Mouse (Mus musculus) forebrain, postnatal 0 days (tissue): ENCODE measurements at regions not wholly inside any gene's neighbourhood (a gene's known extent, or its start where the extent isn't known, plus 50 kb on each side); places are given as distances from the start of the nearest gene placed in this dataset.

Experiments used
- ATAC-seq: fragments of 200-750 bp; cut with Nextera tagmentation; 2 replicates; pipeline ENCODE4 v1.8.0; 2017; ENCODE audit warnings: mild to moderate bottlenecking, moderate library complexity
- DNase-seq: peaks from one replicate; pipeline ENCODE4 v3.0.0-alpha.2; 2015
- H3K27ac ChIP-seq: fragments of 300-500 bp; sonication (generic); 2 replicates; pipeline ENCODE4 v1.5.1; 2014; ENCODE audit warnings: low read depth, mild to moderate bottlenecking, antibody characterized with exemption, low read length, moderate library complexity, mixed read lengths
- H3K27me3 ChIP-seq: fragments of 300-500 bp; sonication (generic); 2 replicates; pipeline ENCODE4 v1.6.1; 2014; ENCODE audit warnings: mild to moderate bottlenecking, low read length, mixed read lengths; ENCODE audit not compliant: insufficient read depth
- H3K36me3 ChIP-seq: fragments of 300-500 bp; sonication (generic); 2 replicates; pipeline ENCODE4 v1.6.1; 2014; ENCODE audit warnings: mild to moderate bottlenecking, moderate library complexity; ENCODE audit not compliant: insufficient read depth
- H3K4me1 ChIP-seq: fragments of 300-500 bp; sonication (generic); 2 replicates; pipeline ENCODE4 v1.6.1; 2014; ENCODE audit warnings: antibody characterized with exemption; ENCODE audit not compliant: insufficient read depth
- H3K4me2 ChIP-seq: fragments of 300-500 bp; sonication (generic); 2 replicates; pipeline ENCODE4 v1.6.1; 2014; ENCODE audit warnings: low read depth, mild to moderate bottlenecking, moderate library complexity
- H3K4me3 ChIP-seq: fragments of 300-500 bp; sonication (generic); 2 replicates; pipeline ENCODE4 v1.5.1; 2014; ENCODE audit warnings: low read depth, low read length, mixed read lengths
- H3K9ac ChIP-seq: fragments of 300-500 bp; sonication (generic); 2 replicates; pipeline ENCODE4 v1.6.1; 2014; ENCODE audit warnings: mild to moderate bottlenecking
- H3K9me3 ChIP-seq: fragments of 300-500 bp; sonication (generic); 2 replicates; pipeline ENCODE4 v1.6.1; 2016; ENCODE audit warnings: low read length
- CTCF ChIP-seq: sonication (generic); IDR thresholded peaks from 2 replicates; pipeline ENCODE4 v1.5.1; 2016; ENCODE audit warnings: antibody characterized with exemption, control low read depth, low read depth
- WGBS: fragments of 180-500 bp; shearing (Covaris S2); extraction: QIAGEN DNeasy Blood & Tissue Kit; methylation state at CpG from one replicate; pipeline ENCODE4 v1.1.7; 2014; 5-methylcytosine and 5-hydroxymethylcytosine counted together

DNA sequence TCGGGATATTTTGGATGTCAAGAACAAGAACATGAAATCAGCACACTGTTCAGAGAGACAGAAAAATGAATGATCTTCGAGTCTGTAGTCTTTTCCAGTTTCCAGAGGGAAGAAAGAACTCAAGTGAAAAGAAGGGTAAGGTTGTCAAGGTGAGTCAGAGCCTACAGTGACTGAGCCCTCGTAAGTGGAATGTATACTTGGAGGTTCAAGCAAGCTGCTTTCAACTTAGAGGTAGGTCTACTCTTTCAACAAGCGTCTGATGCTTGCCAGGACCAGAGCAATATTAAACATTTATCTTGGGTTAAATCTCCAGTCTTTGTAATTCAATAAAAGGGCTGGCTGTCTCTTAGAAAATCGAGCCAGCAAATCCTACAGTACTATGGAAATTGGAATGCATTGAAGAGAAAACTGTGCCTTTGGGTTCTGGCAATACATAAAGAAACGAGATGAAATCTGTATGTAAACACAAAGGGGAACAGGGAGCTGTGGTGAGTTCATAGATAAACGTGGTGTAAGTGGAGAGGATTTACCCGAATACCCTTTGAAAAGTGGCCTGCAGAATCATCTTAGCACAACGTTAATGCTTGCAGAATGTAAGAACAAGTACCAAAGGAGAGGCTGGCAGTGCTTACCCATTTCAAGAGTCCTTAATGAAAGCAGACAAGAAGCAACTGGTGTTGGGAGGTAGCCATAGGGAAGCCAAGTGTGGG is 82.2 kb upstream of the Dcn start:
- ATAC-seq, result no peak

DNA sequence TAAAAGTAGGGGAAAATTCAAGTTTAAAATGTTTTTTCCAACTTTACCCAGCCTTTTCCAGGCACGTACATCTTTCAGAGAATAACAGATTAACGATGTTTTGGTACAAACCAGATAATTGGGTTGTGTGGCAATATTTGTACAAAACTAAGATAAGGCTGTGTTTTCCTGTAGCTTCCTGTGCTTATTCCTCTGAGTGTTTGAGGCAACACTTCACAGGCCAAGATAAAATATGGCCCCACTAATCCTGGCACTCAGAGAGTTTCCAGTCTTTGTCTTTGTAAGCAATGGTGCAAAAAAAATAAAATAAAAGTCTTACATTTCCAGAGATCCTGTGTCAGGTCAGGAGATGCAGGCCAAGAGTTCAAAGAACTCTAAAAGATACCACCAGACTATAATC is 81.5 kb upstream of the Dcn start:
- WGBS, result 66% methylated on average over 2 of the region's 2 CpGs
- H3K4me1 ChIP-seq, result no peaks in the 10 kb centered on the region
- no peak overlapping the region for H3K4me2 ChIP-seq
- H3K4me3 ChIP-seq, result no peak overlapping the region
- ATAC-seq (no peak), DNase-seq (no peak)
- H3K9ac ChIP-seq, result no peak overlapping the region
- no peak overlapping the region for H3K27ac ChIP-seq
- no peaks in the 10 kb centered on the region for H3K36me3 ChIP-seq
- no peaks in the 10 kb centered on the region; the same call in 1 of the 2 replicates for H3K27me3 ChIP-seq
- no peaks in the 10 kb centered on the region for H3K9me3 ChIP-seq
- TF ChIP-seq CTCF, result no peak

More for the DNA sequence above, 82.2 kb upstream of the Dcn start:
- no peak for TF ChIP-seq CTCF
- DNase-seq, result no peak
- Histone ChIP-seq H3K4me2 (no peak overlapping the region), H3K27ac (no peak overlapping the region), H3K9ac (no peak overlapping the region), H3K9me3 (no peaks in the 10 kb centered on the region), H3K4me3 (no peak overlapping the region), H3K27me3 (no peaks in the 10 kb centered on the region; the same call in 1 of the 2 replicates), H3K36me3 (no peaks in the 10 kb centered on the region), H3K4me1 (no peaks in the 10 kb centered on the region)
- WGBS, result 33% methylated on average over 9 of the region's 9 CpGs

DNA sequence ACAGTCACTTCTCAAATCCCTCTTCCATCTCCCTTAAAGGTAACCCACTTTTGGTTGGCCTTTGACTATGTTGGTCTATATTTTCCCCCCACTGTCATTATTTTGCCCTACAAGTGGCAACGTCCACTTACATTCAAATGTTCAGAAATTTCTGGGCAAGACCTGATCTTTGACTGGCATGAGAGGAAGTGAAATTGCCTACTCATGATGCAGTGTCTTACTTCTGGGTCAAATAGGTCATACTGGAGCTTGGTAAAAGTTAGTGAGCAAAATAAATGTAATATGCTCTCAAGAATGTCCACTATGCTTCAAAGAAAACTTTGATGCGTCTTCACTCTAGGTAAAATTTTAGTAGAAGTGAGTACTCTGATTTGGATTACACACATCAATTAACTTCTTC is 76.9 kb upstream of the Dcn start:
- no peaks in the 10 kb centered on the region; the same call in 1 of the 2 replicates for H3K27me3 ChIP-seq
- TF ChIP-seq CTCF, result no peak
- H3K4me3 ChIP-seq, result no peak overlapping the region
- no peak overlapping the region for H3K4me2 ChIP-seq
- DNase-seq (no peak), ATAC-seq (no peak)
- no peak overlapping the region for H3K9ac ChIP-seq
- no peak overlapping the region for H3K27ac ChIP-seq
- no peaks in the 10 kb centered on the region for H3K4me1 ChIP-seq
- H3K36me3 ChIP-seq, result no peaks in the 10 kb centered on the region
- WGBS, result 96% methylated on average over 2 of the region's 2 CpGs
- no peaks in the 10 kb centered on the region for H3K9me3 ChIP-seq

DNA sequence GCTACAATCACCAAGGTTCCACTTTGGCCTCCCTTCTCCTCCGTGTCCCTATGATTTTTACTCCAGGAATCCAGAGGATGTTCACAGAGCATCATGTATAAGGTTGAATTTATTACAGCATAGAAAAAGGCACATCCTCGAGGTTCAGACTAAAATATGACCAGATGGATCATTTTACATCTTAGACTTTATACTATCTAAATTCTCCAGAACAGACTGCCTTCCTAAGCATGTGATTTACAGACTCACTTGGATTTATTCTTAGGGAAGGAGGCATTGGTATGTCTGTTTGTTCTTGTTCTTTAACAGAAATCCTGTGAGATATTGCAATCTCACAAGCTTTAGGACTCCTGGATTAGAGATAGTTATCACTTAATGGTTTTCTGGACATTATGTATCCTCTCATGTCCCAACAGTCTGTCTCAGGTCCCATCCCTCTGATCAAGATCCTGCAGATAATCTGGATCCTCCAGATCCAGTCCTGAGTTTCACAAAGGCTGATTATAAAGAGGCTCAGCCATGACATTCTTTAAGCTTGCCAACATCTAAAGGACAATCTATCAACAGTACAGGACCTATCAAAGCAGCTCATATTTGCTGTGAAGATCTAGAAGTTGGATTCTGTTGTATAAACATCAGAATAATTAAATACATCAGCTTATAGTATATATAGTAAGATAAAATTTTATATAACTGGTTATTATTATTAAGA is 75.2 kb upstream of the Dcn start:
- no peak overlapping the region for H3K9ac ChIP-seq
- no peaks in the 10 kb centered on the region for H3K27me3 ChIP-seq
- ATAC-seq, result peak; percentile 72
- DNase-seq, result peak; percentile 27
- H3K36me3 ChIP-seq, result no peaks in the 10 kb centered on the region
- H3K4me3 ChIP-seq, result no peak overlapping the region
- H3K4me1 ChIP-seq, result no peaks in the 10 kb centered on the region
- WGBS, result 61% methylated on average over 2 of the region's 2 CpGs
- no peaks in the 10 kb centered on the region for H3K9me3 ChIP-seq
- TF ChIP-seq CTCF, result no peak
- H3K27ac ChIP-seq, result no peak overlapping the region
- no peak overlapping the region for H3K4me2 ChIP-seq

DNA sequence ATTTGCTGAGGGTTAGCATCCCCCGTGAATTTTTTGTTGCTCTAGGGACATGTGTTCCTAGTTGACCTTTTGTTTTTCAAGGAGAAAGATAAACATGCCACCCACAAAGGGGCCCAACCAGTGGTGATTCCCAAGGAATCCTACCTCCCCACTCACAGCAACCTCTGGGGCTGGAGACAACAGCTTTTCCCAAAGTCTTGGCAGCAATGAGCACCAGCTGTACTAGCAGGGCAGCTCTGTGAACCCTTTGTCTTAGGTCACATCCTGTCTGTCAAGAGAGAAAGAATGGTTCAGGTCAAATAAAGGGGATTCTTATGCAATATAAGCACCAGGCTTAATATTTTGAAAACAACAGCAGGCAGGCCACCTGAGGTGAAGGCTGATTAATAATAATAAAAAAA is 70.2 kb upstream of the Dcn start:
- no peak overlapping the region for H3K27ac ChIP-seq
- no peaks in the 10 kb centered on the region for H3K4me1 ChIP-seq
- H3K36me3 ChIP-seq, result no peaks in the 10 kb centered on the region
- no peaks in the 10 kb centered on the region for H3K9me3 ChIP-seq
- ATAC-seq, result no peak
- no peak overlapping the region for H3K4me3 ChIP-seq
- 60% methylated on average over 1 of the region's 1 CpGs for WGBS
- DNase-seq, result no peak
- no peak overlapping the region for H3K4me2 ChIP-seq
- no peak for TF ChIP-seq CTCF
- H3K9ac ChIP-seq, result no peak overlapping the region
- no peaks in the 10 kb centered on the region for H3K27me3 ChIP-seq

GRCm38 (mm10) chr10:97409909-97410308 is 69.5 kb upstream of the Dcn start:
- Histone ChIP-seq H3K27me3 (no peaks in the 10 kb centered on the region), H3K9ac (no peak overlapping the region), H3K36me3 (no peaks in the 10 kb centered on the region), H3K4me2 (no peak overlapping the region), H3K9me3 (no peaks in the 10 kb centered on the region), H3K4me3 (no peak overlapping the region), H3K27ac (no peak overlapping the region), H3K4me1 (no peaks in the 10 kb centered on the region)
- no peak for DNase-seq
- no peak for TF ChIP-seq CTCF
- no peak for ATAC-seq
- 62% methylated on average over 1 of the region's 1 CpGs for WGBS

- H3K27ac ChIP-seq, result no peak overlapping the region
- H3K36me3 ChIP-seq, result no peaks in the 10 kb centered on the region
- DNase-seq (no peak), ATAC-seq (no peak)
- H3K9me3 ChIP-seq, result no peaks in the 10 kb centered on the region
- WGBS, result 33% methylated on average over 1 of the region's 1 CpGs
- H3K4me3 ChIP-seq, result no peak overlapping the region
- H3K9ac ChIP-seq, result no peak overlapping the region
- H3K27me3 ChIP-seq, result no peaks in the 10 kb centered on the region
- no peak for TF ChIP-seq CTCF
- no peaks in the 10 kb centered on the region for H3K4me1 ChIP-seq
- no peak overlapping the region for H3K4me2 ChIP-seq
Measured at GRCm38 (mm10) chr10:97422579-97422978, 56.8 kb upstream of the Dcn start.
